Mouse (Mus musculus) kidney, embryonic 16.5 days (tissue): ENCODE results near the gene Dus3l. TPM values are rescaled to one million over a fixed set of nuclear protein-coding genes. Genes with fewer than 3 reads are reported as not detected.

Source experiments
- ATAC-seq: fragments of 200-750 bp; cut with Nextera tagmentation; 2 replicates; pipeline ENCODE4 v1.8.0; 2017; ENCODE audit warnings: moderate TSS enrichment; ENCODE audit not compliant: low FRiP score, low TSS enrichment
- H3K27ac ChIP-seq: fragments of 300-500 bp; sonication (generic); 2 replicates; pipeline ENCODE4 v1.5.1; 2014; ENCODE audit warnings: low read length
- H3K27me3 ChIP-seq: fragments of 300-500 bp; sonication (generic); 2 replicates; pipeline ENCODE4 v1.6.1; 2014; ENCODE audit warnings: low read length, control low read depth, mixed read lengths; ENCODE audit not compliant: insufficient read depth
- H3K36me3 ChIP-seq: fragments of 300-500 bp; sonication (generic); 2 replicates; pipeline ENCODE4 v1.6.1; 2014; ENCODE audit warnings: low read length, control low read depth, mixed read lengths; ENCODE audit not compliant: insufficient read depth
- H3K4me1 ChIP-seq: fragments of 300-500 bp; sonication (generic); 2 replicates; pipeline ENCODE4 v1.6.1; 2014; ENCODE audit warnings: low read length, control low read depth, mixed read lengths; ENCODE audit not compliant: insufficient read depth
- H3K4me2 ChIP-seq: fragments of 300-500 bp; sonication (generic); replicated peaks from 2 replicates; pipeline ENCODE4 v1.6.1; 2014; ENCODE audit warnings: low read depth, low read length
- H3K4me3 ChIP-seq: fragments of 300-500 bp; sonication (generic); 2 replicates; pipeline ENCODE4 v1.5.1; 2014; ENCODE audit warnings: mild to moderate bottlenecking, low read length
- H3K9ac ChIP-seq: fragments of 300-500 bp; sonication (generic); replicated peaks from 2 replicates; pipeline ENCODE4 v1.6.1; 2014; ENCODE audit warnings: low read length
- H3K9me3 ChIP-seq: fragments of 300-500 bp; sonication (generic); 2 replicates; pipeline ENCODE4 v1.6.1; 2016; ENCODE audit warnings: low read length, control low read depth
- WGBS: fragments of 180-500 bp; shearing (Covaris S2); extraction: QIAGEN DNeasy Blood & Tissue Kit; methylation state at CpG from one replicate; pipeline ENCODE4 v1.1.7; 2014; 5-methylcytosine and 5-hydroxymethylcytosine counted together
- polyA plus RNA-seq: library from polyadenylated mRNA; unstranded; fragments of >200 nt; fragmentation: Nextera tagmentation; extraction: Ambion mirVana; gene quantifications from 2 replicates; pipeline ENCODE4 v1.2.1, GENCODE M21; 2015

Dus3l gene
- polyA plus RNA-seq, 1 experiment from 2014 or later: 59.7 TPM

- Histone ChIP-seq H3K9ac (no peak overlapping the region; the same call in 1 of the 2 replicates), H3K27me3 (no peaks in the 10 kb centered on the region), H3K4me1 (peaks cover 30% of the 10 kb centered on the region), H3K36me3 (peaks cover 7% of the 10 kb centered on the region; the same call in 1 of the 2 replicates), H3K27ac (peak overlapping the region; percentile 68; the same call in 1 of the 2 replicates), H3K4me3 (no peak overlapping the region), H3K9me3 (peaks cover 4% of the 10 kb centered on the region; the same call in 1 of the 2 replicates), H3K4me2 (no peak overlapping the region)
- 6% methylated on average over 12 of the region's 12 CpGs for WGBS
- ATAC-seq: no peak
These were observed 36.9 kb upstream of the Dus3l start for GRCm38 (mm10) chr17:56727659-56728058.

- Histone ChIP-seq H3K36me3 (peaks cover 2% of the 10 kb centered on the region; the same call in 1 of the 2 replicates), H3K4me1 (peaks cover 26% of the 10 kb centered on the region), H3K4me2 (no peak overlapping the region), H3K9me3 (peaks cover 4% of the 10 kb centered on the region; the same call in 1 of the 2 replicates), H3K4me3 (no peak overlapping the region), H3K9ac (no peak overlapping the region), H3K27ac (no peak overlapping the region), H3K27me3 (no peaks in the 10 kb centered on the region)
- ATAC-seq: no peak
- WGBS: 9% methylated on average over 12 of the region's 12 CpGs
These were observed 36.4 kb upstream of the Dus3l start for GRCm38 (mm10) chr17:56728117-56728516.

- Histone ChIP-seq H3K9ac (no peak overlapping the region), H3K27ac (no peak overlapping the region), H3K4me2 (no peak overlapping the region), H3K4me1 (peaks cover 23% of the 10 kb centered on the region), H3K36me3 (no peaks in the 10 kb centered on the region), H3K27me3 (no peaks in the 10 kb centered on the region), H3K4me3 (no peak overlapping the region), H3K9me3 (peaks cover 4% of the 10 kb centered on the region; the same call in 1 of the 2 replicates)
- ATAC-seq: no peak
- 49% methylated on average over 6 of the region's 6 CpGs for WGBS
These were observed 35.4 kb upstream of the Dus3l start for GRCm38 (mm10) chr17:56729151-56729550.

GRCm38 (mm10) chr17:56729656-56730055 lies 34.9 kb upstream of the Dus3l start:
- Histone ChIP-seq H3K27me3 (no peaks in the 10 kb centered on the region), H3K36me3 (no peaks in the 10 kb centered on the region), H3K9ac (no peak overlapping the region), H3K27ac (no peak overlapping the region), H3K4me1 (peaks cover 23% of the 10 kb centered on the region), H3K4me3 (no peak overlapping the region), H3K9me3 (peaks cover 4% of the 10 kb centered on the region; the same call in 1 of the 2 replicates), H3K4me2 (no peak overlapping the region)
- WGBS: 64% methylated on average over 2 of the region's 2 CpGs
- no peak for ATAC-seq

GRCm38 (mm10) chr17:56736534-56736933 lies 28.0 kb upstream of the Dus3l start:
- ATAC-seq: no peak
- Histone ChIP-seq H3K4me2 (no peak overlapping the region), H3K9me3 (no peaks in the 10 kb centered on the region), H3K27me3 (no peaks in the 10 kb centered on the region), H3K36me3 (no peaks in the 10 kb centered on the region), H3K27ac (no peak overlapping the region), H3K9ac (no peak overlapping the region), H3K4me1 (no peaks in the 10 kb centered on the region), H3K4me3 (no peak overlapping the region)
- WGBS: 42% methylated on average over 8 of the region's 8 CpGs

GRCm38 (mm10) chr17:56738221-56738620 lies 26.3 kb upstream of the Dus3l start:
- H3K27ac ChIP-seq: no peak overlapping the region
- WGBS: 80% methylated on average over 10 of the region's 10 CpGs
- ATAC-seq: no peak

GRCm38 (mm10) chr17:56740118-56740787 lies 24.3 kb upstream of the Dus3l start:
- no peak overlapping the region for H3K9ac ChIP-seq
- 80% methylated on average over 17 of the region's 17 CpGs for WGBS

More at GRCm38 (mm10) chr17:56738221-56738620, 26.3 kb upstream of the Dus3l start:
- Histone ChIP-seq H3K9me3 (no peaks in the 10 kb centered on the region), H3K4me3 (no peak overlapping the region), H3K4me1 (no peaks in the 10 kb centered on the region), H3K36me3 (no peaks in the 10 kb centered on the region), H3K4me2 (no peak overlapping the region), H3K9ac (no peak overlapping the region), H3K27me3 (no peaks in the 10 kb centered on the region)

GRCm38 (mm10) chr17:56740788-56741160 lies 23.8 kb upstream of the Dus3l start:
- 75% methylated on average over 17 of the region's 17 CpGs for WGBS
- no peak for ATAC-seq

More at GRCm38 (mm10) chr17:56740118-56740787, 24.3 kb upstream of the Dus3l start:
- Histone ChIP-seq H3K27ac (no peak overlapping the region), H3K27me3 (no peaks in the 10 kb centered on the region), H3K4me3 (no peak overlapping the region), H3K4me2 (no peak overlapping the region), H3K4me1 (no peaks in the 10 kb centered on the region), H3K9me3 (no peaks in the 10 kb centered on the region), H3K36me3 (no peaks in the 10 kb centered on the region)
- no peak for ATAC-seq

GRCm38 (mm10) chr17:56744173-56744572 lies 20.4 kb upstream of the Dus3l start:
- Histone ChIP-seq H3K4me2 (no peak overlapping the region), H3K27ac (no peak overlapping the region), H3K4me3 (no peak overlapping the region), H3K4me1 (no peaks in the 10 kb centered on the region), H3K36me3 (no peaks in the 10 kb centered on the region), H3K9ac (no peak overlapping the region), H3K9me3 (no peaks in the 10 kb centered on the region; the same call in 1 of the 2 replicates), H3K27me3 (0 out of 2 replicates have a peak, but pooled peaks cover 2% of the 10 kb centered on the region)
- ATAC-seq: no peak
- 59% methylated on average over 5 of the region's 5 CpGs for WGBS

More at GRCm38 (mm10) chr17:56740788-56741160, 23.8 kb upstream of the Dus3l start:
- Histone ChIP-seq H3K4me2 (no peak overlapping the region), H3K27me3 (no peaks in the 10 kb centered on the region), H3K4me3 (no peak overlapping the region), H3K9ac (no peak overlapping the region), H3K27ac (no peak overlapping the region), H3K9me3 (no peaks in the 10 kb centered on the region), H3K36me3 (no peaks in the 10 kb centered on the region), H3K4me1 (no peaks in the 10 kb centered on the region)

GRCm38 (mm10) chr17:56751404-56752072 lies 13.0 kb upstream of the Dus3l start:
- Histone ChIP-seq H3K9me3 (no peaks in the 10 kb centered on the region; the same call in 1 of the 2 replicates), H3K27ac (no peak overlapping the region), H3K4me2 (peak overlapping the region; percentile 52), H3K9ac (peak overlapping the region; percentile 53), H3K4me1 (peaks cover 6% of the 10 kb centered on the region), H3K36me3 (no peaks in the 10 kb centered on the region), H3K27me3 (peaks cover 53% of the 10 kb centered on the region), H3K4me3 (peak overlapping the region; percentile 33)
- 25% methylated on average over 70 of the region's 71 CpGs for WGBS
- ATAC-seq: peak; percentile 66
